Mouse (Mus musculus) limb, embryonic 11.5 days (tissue): Measurements from ENCODE around the gene Hepacam. TPM values are rescaled to one million over a fixed set of nuclear protein-coding genes. Genes with fewer than 3 reads are reported as not detected.

Experiments
- ATAC-seq: fragments of 200-750 bp; cut with Nextera tagmentation; 2 replicates; pipeline ENCODE4 v1.8.0; 2017; ENCODE audit warnings: low read depth; ENCODE audit not compliant: insufficient number of reproducible peaks, low FRiP score, low TSS enrichment
- DNase-seq: peaks from one replicate; pipeline ENCODE4 v3.0.0-alpha.2; 2015; ENCODE audit warnings: low spot score
- H3K27ac ChIP-seq: fragments of 300-500 bp; sonication (generic); replicated peaks from 2 replicates; pipeline ENCODE4 v1.5.1; 2014; ENCODE audit warnings: low read depth, mild to moderate bottlenecking, low read length
- H3K27me3 ChIP-seq: fragments of 300-500 bp; sonication (generic); 2 replicates; pipeline ENCODE4 v1.6.1; 2014; ENCODE audit warnings: mild to moderate bottlenecking, low read length, mixed read lengths; ENCODE audit not compliant: control insufficient read depth, insufficient read depth
- H3K36me3 ChIP-seq: fragments of 300-500 bp; sonication (generic); 2 replicates; pipeline ENCODE4 v1.6.1; 2014; ENCODE audit warnings: mild to moderate bottlenecking, low read length, moderate library complexity, mixed read lengths; ENCODE audit not compliant: control insufficient read depth, insufficient read depth
- H3K4me1 ChIP-seq: fragments of 300-500 bp; sonication (generic); 2 replicates; pipeline ENCODE4 v1.6.1; 2014; ENCODE audit warnings: low read length, mixed read lengths; ENCODE audit not compliant: control insufficient read depth, insufficient read depth
- H3K4me2 ChIP-seq: fragments of 300-500 bp; sonication (generic); 2 replicates; pipeline ENCODE4 v1.6.1; 2014; ENCODE audit warnings: low read depth, mild to moderate bottlenecking, moderate library complexity; ENCODE audit not compliant: severe bottlenecking
- H3K4me3 ChIP-seq: fragments of 300-500 bp; sonication (generic); 2 replicates; pipeline ENCODE4 v1.5.1; 2014; ENCODE audit warnings: low read depth, low read length
- H3K9ac ChIP-seq: fragments of 300-500 bp; sonication (generic); 2 replicates; pipeline ENCODE4 v1.6.1; 2014; ENCODE audit warnings: mild to moderate bottlenecking, low read length
- H3K9me3 ChIP-seq: fragments of 300-500 bp; sonication (generic); 2 replicates; pipeline ENCODE4 v1.6.1; 2016; ENCODE audit warnings: low read length; ENCODE audit not compliant: control insufficient read depth
- WGBS: fragments of 180-500 bp; shearing (Covaris S2); extraction: QIAGEN DNeasy Blood & Tissue Kit; methylation state at CpG from one replicate; pipeline ENCODE4 v1.1.7; 2014; 5-methylcytosine and 5-hydroxymethylcytosine counted together
- polyA plus RNA-seq: library from polyadenylated mRNA; unstranded; fragments of >200 nt; fragmentation: Nextera tagmentation; extraction: Ambion mirVana; gene quantifications from 2 replicates; pipeline ENCODE4 v1.2.1, GENCODE M21; 2014

Hepacam gene
- polyA plus RNA-seq, 1 experiment from 2014 or later, result 0.07 TPM

DNA sequence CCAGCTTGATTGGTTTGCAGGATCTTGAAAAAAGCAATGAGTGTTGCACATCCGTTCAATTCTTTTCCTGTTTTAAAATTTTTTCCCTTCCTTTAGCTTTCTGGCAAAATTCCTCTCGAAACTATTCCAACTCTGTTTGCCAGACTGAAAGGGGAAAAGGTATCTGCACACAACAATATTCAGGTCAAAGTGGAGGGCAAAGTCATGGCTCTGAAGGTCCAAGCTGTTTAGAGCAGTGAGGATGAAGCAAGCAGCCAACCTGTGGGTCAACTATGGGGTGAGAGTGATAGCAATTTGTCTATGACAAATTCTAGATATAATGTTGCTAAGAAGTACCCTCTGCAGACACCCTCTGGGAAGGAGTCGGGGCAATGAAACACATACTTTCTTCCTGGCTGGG is 47.5 kb downstream of the Hepacam start:
- ATAC-seq (no peak), DNase-seq (no peak)
- Histone ChIP-seq H3K9ac (no peak overlapping the region), H3K4me1 (no peaks in the 10 kb centered on the region), H3K4me2 (no peak overlapping the region), H3K27ac (no peak overlapping the region), H3K27me3 (no peaks in the 10 kb centered on the region), H3K36me3 (no peaks in the 10 kb centered on the region), H3K4me3 (no peak overlapping the region), H3K9me3 (no peaks in the 10 kb centered on the region)
- WGBS, result 84% methylated on average over 3 of the region's 3 CpGs

DNA sequence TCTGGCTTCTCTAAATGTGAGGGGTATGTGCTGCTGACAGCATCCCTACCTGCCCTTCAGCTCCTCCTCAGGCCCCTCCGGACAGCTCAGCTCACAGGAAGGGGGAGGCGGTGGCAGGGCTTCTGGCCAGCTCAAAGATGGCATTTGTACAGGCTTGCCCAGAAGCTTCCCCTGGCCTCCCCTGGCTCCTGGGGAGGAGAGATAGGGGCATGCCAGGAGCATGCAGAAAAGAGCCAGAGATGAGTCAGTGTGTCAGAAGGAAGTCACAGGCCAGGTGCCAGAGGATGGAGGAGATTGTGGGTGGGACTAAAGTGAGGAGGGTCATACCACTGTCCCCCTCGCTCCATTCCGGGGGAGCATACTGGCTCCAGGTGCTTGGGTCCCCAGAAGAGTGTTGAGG is 51.6 kb downstream of the Hepacam start:
- Histone ChIP-seq H3K9ac (no peak overlapping the region), H3K9me3 (no peaks in the 10 kb centered on the region), H3K27ac (no peak overlapping the region), H3K4me3 (no peak overlapping the region), H3K4me2 (no peak overlapping the region), H3K4me1 (no peaks in the 10 kb centered on the region), H3K27me3 (no peaks in the 10 kb centered on the region), H3K36me3 (no peaks in the 10 kb centered on the region)
- 76% methylated on average over 4 of the region's 4 CpGs for whole genome bisulfite sequencing
- no peak for ATAC-seq
- DNase-seq, result no peak

DNA sequence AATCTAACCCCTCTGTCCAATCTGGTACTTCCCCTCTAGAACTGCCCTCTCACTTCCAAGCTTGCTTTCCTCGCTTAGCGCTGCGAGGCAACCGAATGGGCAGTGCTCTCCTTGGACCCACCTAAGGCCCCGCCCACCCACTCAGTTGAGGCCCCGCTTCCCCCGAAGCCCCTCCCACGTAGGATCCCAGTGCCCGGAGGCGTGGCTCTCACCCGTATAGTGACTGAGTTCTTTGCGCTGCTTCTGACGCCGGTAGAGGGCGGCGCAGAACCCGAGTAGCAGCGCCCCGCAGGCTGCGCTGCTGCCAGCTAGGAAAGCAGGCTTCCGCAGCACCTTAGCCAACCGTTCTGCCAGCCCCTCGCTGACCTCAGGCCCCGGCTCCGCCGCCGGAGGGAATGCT is 53.5 kb downstream of the Hepacam start:
- H3K4me1 ChIP-seq, result no peaks in the 10 kb centered on the region
- under 1% methylated on average over 27 of the region's 27 CpGs for WGBS
- ATAC-seq, result peak; percentile 89
- H3K9ac ChIP-seq, result no peak overlapping the region
- peak overlapping the region; percentile 16; the same call in 1 of the 2 replicates for H3K4me3 ChIP-seq
- H3K27me3 ChIP-seq, result no peaks in the 10 kb centered on the region
- H3K4me2 ChIP-seq, result peak overlapping the region; percentile 51
- no peaks in the 10 kb centered on the region for H3K36me3 ChIP-seq
- H3K27ac ChIP-seq, result no peak overlapping the region
- DNase-seq, result peak; percentile 93
- no peaks in the 10 kb centered on the region for H3K9me3 ChIP-seq

DNA sequence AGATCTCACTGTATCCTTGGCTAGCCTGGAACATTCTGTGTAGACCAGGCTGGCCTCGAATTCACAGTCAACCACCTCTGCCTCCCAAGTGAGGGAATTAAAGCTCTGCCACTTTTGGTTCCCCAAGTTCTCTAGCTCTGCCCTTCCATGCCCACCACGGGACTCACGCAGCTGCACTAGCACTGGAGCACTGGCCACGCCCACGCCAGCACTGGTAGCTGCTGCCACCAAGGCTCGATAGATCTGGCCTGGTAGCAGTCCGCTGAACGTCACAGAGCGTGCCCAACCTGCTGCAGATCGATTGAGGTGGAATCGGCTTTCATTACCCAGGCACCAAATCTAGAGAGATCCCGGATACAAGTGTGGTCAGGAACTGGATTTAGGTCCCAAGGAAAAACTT is 54.1 kb downstream of the Hepacam start:
- no peak overlapping the region for H3K9ac ChIP-seq
- WGBS, result 23% methylated on average over 12 of the region's 12 CpGs
- H3K4me2 ChIP-seq, result peak overlapping the region; percentile 51; the same call in 1 of the 2 replicates
- H3K4me3 ChIP-seq, result 0 out of 2 replicates have a peak overlapping the region, but pooled peaks have one; percentile 16
- no peaks in the 10 kb centered on the region for H3K4me1 ChIP-seq
- no peak overlapping the region for H3K27ac ChIP-seq
- no peaks in the 10 kb centered on the region for H3K9me3 ChIP-seq
- DNase-seq (peak; percentile 47), ATAC-seq (no peak)
- no peaks in the 10 kb centered on the region for H3K27me3 ChIP-seq
- H3K36me3 ChIP-seq, result no peaks in the 10 kb centered on the region

DNA sequence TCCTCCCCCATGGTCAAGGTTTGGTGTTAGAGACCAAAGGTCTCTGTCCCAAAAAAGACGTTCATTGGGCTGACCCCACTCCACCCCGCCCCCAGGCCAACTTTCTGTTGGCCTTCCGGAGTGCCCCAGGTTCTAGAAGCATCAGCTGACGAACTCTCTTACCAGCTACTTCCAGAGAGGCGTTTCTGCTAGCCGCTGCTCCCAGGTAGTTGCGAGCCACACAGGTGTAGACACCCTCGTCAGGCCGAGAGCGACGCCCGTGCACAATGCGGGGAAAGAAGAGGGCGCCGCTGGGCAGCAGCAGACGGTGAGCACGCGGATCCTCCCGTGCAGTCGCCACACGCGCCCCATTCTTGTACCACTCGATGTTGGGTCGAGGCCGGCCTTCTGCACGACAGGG is 62.2 kb downstream of the Hepacam start:
- H3K4me1 ChIP-seq, result peaks cover 6% of the 10 kb centered on the region
- H3K27me3 ChIP-seq, result peaks cover 65% of the 10 kb centered on the region
- H3K9me3 ChIP-seq, result no peaks in the 10 kb centered on the region
- no peak overlapping the region for H3K4me3 ChIP-seq
- H3K9ac ChIP-seq, result no peak overlapping the region
- WGBS, result 9% methylated on average over 26 of the region's 26 CpGs
- H3K4me2 ChIP-seq, result no peak overlapping the region
- no peaks in the 10 kb centered on the region for H3K36me3 ChIP-seq
- ATAC-seq (no peak), DNase-seq (no peak)
- H3K27ac ChIP-seq, result no peak overlapping the region

DNA sequence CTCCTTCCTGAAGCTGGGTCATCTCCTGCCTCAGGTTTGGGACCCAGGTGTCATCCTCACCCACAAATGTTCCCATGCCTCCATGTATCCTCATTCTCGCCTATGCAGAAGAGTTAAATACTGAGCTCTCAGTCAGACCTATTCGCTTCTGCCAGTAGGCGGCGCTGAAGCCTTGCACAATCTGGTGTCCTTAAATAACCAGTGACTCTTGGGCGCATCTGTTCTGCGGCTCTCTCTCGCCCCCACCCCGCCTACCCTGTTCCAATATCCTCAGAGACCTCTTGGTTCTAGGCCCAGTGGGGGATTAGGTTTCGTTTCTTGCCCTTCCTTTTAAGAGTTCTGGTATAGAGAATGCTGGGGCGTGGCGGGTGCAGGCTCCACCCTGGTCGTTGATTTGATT is 63.4 kb downstream of the Hepacam start:
- ATAC-seq (peak; percentile 44; the same call in 1 of the 2 replicates), DNase-seq (peak; percentile 94)
- H3K36me3 ChIP-seq, result no peaks in the 10 kb centered on the region
- WGBS, result 2% methylated on average over 12 of the region's 12 CpGs
- H3K9me3 ChIP-seq, result no peaks in the 10 kb centered on the region
- H3K9ac ChIP-seq, result no peak overlapping the region
- peaks cover 78% of the 10 kb centered on the region for H3K27me3 ChIP-seq
- H3K4me3 ChIP-seq, result no peak overlapping the region
- H3K4me2 ChIP-seq, result no peak overlapping the region
- peaks cover 6% of the 10 kb centered on the region for H3K4me1 ChIP-seq
- no peak overlapping the region for H3K27ac ChIP-seq

DNA sequence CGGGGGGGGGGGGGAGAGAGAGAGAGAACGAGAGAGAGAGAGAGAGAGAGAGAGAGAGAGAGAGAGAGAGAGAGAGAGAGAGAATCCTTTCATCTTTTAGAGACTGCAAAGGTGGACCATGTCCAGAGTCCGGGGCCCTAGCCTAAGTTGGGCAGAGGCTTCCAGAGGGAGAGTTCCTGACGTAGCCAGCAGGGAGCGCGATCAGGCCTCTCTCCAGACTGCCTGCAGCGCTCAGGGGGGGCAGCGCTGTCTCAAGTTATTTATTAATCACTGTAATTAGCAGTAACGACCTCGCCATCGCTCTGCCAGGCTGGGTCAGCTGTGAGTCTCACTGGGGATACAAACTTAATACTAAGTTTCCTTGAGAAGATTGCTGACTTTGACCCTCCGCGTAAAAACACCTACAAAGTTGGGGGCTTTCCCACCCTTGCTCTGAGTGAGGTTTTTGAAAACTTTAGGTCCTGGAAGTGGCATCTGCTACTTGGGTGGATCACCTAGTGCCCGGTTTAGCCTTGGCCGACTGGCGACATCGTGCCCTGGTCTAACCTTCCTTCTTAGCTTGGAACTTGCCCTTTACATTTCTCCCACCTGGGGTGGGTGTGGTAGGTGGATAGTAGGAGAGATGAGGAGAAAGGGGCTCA is 65.0 kb downstream of the Hepacam start:
- Histone ChIP-seq H3K4me3 (peak overlapping the region; percentile 25; the same call in 1 of the 2 replicates), H3K9me3 (no peaks in the 10 kb centered on the region), H3K9ac (no peak overlapping the region), H3K4me2 (no peak overlapping the region), H3K36me3 (no peaks in the 10 kb centered on the region), H3K4me1 (peaks cover 6% of the 10 kb centered on the region), H3K27ac (no peak overlapping the region), H3K27me3 (peaks cover 84% of the 10 kb centered on the region)
- ATAC-seq (no peak), DNase-seq (peak; percentile 53)
- 1% methylated on average over 15 of the region's 17 CpGs for WGBS

DNA sequence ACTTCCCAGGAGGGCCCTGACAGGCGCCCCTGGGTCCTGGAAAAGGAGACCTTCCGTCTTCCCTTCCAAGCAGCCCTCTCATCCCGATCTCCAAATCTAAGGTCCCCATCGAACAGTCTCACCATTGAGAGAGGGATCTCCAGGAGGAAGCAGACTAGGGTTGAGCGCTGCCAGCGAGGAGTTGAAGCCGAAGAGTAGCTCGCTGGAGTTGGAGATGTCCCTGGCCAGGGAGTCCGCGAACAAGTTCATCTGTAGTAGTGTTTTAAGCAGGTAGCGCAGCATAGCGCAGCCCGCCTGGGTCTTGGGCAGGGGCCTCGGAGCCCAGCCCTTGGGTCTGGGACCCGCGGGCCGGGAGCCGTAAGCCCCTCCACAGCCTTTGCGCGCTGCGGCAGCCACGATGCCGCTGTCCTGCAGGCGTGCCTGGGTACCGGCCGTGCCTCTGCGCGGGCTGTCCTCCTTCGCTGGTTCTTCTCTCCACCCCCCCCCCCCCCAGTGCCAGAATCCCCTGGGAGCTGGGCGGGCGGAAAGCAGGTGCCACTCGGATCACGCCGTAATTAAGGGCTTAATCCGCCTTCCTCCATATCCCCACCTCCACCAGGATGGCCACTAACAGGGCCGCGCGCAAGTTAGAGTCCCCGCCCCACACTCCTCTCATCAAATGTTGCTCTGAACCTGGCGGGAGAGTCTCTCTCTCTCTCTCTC is 65.7 kb downstream of the Hepacam start, which contains the start of gene Robo3:
Robo3 (minus strand) TSS at position 527 of the 702 bp plus-strand sequence.
- peaks cover 77% of the 10 kb centered on the region for H3K27me3 ChIP-seq
- H3K4me3 ChIP-seq, result peak within 1 kb of the TSS; percentile 25
- peaks cover 6% of the 10 kb centered on the region for H3K4me1 ChIP-seq
- ATAC-seq (no peak), DNase-seq (no peak)
- no peak within 1 kb of the TSS for H3K27ac ChIP-seq
- WGBS, result 1% methylated on average over 38 of the region's 40 CpGs
- H3K4me2 ChIP-seq, result peak within 1 kb of the TSS; percentile 42
- H3K36me3 ChIP-seq, result no peaks in the 10 kb centered on the region
- no peak within 1 kb of the TSS for H3K9ac ChIP-seq
- H3K9me3 ChIP-seq, result no peaks in the 10 kb centered on the region
